Mouse (Mus musculus) T-helper 2 cell (primary cell): ENCODE results near the gene 4933428G20Rik.

ENCODE experiments used
- in situ Hi-C: fragments of 300-600 bp; cut with MboI, MseI; formaldehyde crosslinking; loops from one replicate; pipeline ENCODE4 v1.15.1; 2025; ENCODE audit warnings: high pct_unique_total_duplicates

Gene 4933428G20Rik

DNA sequence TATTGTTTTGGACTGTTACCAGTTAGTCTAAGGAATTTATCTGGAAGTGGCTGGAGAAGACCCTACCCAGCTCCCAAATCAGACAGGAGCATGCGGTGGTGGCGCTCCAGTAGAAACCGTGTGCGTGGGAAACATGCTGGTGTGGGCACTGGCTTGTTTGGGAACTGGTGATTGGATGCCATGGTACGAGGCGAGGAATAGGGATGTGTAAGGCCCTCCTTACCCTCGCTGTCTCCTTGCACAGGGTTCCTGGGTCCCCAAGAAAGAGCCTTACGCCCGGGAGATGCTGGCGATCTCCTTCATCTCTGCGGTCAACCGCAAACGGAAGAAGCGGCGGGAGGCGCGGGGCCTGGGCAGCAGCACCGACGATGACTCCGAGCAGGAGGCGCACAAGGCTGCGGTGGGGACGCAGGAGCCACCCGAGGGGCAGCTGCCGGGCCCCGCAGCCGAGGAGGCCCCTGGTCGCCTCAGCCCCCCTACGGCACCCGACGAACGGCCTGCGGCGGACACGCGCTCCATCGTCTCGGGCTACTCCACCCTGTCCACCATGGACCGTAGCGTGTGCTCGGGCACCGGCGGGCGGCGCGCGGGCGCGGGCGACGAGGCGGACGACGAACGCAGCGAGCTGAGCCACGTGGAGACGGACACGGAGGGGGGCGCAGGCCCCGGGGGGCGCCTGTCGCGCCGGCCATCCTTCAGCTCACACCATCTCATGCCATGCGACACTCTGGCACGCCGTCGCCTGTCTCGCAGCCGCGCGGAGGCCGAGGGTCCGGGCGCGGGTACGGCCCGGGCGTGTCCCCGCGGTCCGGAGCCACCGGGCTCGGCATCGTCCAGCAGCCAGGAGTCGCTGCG, at the start of gene 4933428G20Rik:
TSS of gene 4933428G20Rik (minus strand) at position 476 of the 855 bp plus-strand sequence.
- in situ Hi-C loops = no loop called here

DNA sequence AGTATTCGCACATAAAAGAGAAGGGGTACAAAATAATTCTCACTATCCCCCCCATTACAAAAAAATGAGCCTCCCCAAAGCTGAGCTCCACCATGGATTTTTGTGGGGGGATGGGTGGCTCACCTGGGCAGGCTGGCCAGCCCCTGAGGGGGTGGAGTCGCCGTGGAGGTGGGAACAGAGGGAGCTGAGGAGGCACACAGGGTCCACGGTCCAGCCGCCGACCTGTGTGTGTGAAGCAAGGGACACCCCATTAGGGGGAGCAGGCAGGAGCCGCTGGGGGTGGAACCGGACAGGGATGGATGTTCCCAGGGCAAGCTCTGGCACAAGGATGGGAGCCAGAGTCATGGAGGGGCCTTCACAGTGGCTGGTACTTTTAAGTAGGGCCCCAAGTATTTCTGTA, 48.6 kb upstream of the 4933428G20Rik start:
- in situ Hi-C loops = no loop called here

- in situ Hi-C loops = no loop called here
Observed at GRCm38 (mm10) chr11:97547957-97548706, 48.0 kb upstream of the 4933428G20Rik start.

GRCm38 (mm10) chr11:97546804-97547411, 46.8 kb upstream of the 4933428G20Rik start:
- in situ Hi-C loops = no loop called here

DNA sequence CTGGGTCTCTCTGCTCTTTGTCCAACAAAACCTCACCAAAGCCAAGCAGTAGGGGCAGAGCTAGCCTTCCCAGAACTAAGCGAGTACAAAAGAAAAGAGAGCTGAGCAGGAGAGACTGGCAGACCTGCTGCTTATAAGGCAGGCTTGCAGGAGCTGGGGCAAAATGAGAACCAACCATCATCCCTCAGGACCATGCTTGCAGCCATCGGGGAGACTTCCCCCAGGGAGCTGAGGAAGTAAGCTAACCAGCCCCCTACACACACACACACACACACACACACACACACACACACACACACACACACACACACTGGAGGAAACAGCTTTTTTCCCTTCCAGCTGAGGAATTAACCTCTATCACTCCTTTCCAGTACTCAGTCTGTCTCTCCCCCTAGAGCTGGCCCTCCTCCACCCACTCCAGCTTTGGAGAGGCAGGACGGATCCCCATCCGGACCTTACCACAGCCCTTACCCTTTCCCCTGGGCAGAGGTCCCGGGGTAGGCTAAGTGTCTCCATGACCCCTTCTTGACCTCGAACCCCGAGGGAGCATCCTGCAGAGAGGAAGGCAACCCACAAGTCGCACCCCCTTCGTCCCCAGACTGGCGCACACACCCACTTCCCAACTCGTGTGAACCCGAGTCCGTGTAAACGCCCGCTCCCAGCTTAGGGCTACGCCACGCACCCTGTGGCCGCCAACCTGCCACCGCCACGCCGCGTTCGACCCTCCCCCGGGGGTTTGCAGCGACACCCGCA, 45.8 kb upstream of the 4933428G20Rik start:
- in situ Hi-C loops = no loop called here

- in situ Hi-C loops = no loop called here
Observed at GRCm38 (mm10) chr11:97543883-97544282, 43.7 kb upstream of the 4933428G20Rik start.

DNA sequence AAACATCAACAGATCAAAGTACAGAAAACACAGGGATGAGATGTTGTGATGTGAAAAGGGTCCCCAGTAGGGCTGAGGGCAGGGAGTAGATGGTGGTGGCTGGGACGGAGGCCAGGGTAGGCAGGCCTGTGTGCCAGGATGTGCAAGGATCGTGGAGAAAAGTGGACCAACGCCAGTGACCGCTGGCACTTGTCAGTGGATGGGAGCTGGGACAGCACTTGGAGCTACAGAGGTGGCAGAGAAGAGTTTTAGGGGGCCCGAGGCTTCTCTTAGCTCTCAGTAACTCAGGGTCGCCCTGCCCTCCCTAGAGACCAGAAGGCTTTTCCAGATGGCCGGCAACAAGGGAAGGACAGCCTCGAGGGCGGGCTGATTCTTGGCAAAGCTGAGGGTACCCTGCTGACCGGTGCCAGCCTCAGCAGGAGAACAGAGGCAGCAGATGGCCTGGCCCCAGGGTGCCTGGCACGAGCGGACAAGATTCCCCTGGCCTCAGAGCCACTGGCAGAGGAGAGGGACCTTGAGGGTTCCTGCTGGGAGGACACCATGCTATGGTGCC, 43.1 kb upstream of the 4933428G20Rik start:
- in situ Hi-C loops = no loop called here

GRCm38 (mm10) chr11:97542171-97543150, 42.3 kb upstream of the 4933428G20Rik start:
- in situ Hi-C loops = no loop called here

DNA sequence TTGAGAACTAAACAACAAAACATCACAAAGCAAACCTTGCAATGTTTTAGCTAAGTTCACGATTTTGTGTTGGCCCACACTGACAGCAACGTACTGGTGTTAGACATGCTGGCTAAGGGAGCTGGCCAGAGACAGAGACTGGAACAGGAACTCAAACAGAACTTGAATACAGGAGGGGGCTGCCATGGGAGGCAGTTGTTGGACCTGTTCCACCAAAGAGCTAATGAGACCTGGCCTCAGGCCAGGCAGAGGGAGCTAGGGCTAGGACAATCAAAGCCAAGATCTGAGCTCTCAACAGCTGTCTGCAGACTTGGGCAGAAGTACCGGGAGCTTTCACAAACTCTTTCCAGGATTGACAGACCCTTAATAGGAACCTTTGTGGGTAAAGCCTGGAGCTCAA, 40.5 kb upstream of the 4933428G20Rik start:
- in situ Hi-C loops = no loop called here

DNA sequence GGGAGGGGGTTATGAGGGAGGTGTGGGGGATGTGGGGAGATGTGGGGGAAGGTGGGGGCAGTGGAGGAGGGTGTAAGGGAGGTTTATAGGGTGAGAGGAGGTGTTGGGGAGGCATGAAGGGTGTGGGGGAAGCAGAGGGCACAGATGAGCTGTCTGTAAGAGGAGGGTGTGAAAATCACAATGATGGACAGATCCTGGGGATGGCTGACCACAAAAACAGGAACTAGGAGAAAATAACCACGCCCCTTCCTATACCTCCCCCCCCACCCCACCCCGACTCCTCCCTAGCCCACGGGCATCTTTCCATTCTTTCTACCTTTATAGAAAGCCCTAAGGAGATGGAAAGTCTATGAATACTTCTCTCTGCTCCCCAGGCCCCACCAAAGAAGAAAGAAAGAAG, 40.0 kb upstream of the 4933428G20Rik start:
- in situ Hi-C loops = no loop called here

- in situ Hi-C loops = no loop called here
Observed at GRCm38 (mm10) chr11:97539622-97540021, 39.5 kb upstream of the 4933428G20Rik start.

DNA sequence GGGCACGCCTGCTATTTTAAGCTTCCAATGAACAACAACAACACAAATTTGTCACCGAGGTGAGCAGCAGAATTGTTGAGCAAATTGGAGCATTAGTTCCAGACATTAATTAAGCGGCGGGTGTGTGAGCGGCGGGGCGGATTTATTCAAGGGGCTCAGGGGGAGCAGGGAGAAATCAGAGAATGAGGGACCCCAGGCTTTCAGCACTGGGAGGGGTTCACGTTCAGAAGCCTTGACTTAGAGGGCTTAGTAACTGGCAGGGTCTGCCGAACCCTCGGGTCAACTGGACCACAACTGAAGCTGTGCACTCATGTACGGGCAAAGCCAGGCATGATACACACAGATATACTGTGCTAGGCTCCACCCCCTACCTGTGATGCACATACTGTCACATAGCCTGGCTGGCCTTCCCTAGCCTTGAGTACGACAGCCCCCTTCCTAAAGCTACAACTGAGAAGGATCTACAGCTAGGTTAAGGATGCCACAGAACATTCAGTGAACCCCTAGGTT, 37.5 kb upstream of the 4933428G20Rik start:
- in situ Hi-C loops = no loop called here

DNA sequence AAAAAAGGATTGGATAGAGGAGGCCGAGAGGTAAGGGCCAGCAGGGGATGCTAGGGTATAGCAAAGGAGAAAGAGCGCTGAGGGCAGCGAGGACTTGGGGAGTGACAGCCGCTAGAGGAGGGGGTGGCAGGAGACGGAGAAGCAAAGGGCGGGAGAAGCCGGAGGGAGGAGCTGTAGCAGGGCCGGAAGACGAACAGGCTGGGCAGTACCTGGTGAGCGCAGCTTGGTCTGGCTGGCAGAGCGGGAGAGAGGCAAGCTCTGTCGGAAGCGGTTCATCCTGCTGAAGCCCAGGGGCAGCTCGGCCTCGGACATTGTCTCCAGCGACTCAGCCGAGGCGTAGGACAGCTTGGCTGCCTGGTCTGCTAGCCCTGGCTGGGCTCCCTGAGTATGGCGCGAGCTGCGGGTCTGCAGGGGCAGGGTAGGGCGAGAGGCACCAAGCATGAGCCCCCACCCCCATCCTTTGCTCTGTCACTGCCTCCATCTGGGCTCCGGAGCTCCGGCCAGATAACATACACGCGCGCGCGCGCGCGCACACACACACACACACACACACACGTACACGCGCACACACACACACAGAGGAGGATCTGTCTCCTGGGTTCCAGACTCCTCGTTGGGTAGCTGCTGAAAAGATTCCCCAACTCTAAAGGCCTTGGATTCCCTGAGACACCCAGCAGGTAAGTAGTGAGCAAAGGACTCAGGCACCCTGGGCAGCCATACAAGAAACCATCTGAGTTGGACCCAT, 36.9 kb upstream of the 4933428G20Rik start:
- in situ Hi-C loops = no loop called here

DNA sequence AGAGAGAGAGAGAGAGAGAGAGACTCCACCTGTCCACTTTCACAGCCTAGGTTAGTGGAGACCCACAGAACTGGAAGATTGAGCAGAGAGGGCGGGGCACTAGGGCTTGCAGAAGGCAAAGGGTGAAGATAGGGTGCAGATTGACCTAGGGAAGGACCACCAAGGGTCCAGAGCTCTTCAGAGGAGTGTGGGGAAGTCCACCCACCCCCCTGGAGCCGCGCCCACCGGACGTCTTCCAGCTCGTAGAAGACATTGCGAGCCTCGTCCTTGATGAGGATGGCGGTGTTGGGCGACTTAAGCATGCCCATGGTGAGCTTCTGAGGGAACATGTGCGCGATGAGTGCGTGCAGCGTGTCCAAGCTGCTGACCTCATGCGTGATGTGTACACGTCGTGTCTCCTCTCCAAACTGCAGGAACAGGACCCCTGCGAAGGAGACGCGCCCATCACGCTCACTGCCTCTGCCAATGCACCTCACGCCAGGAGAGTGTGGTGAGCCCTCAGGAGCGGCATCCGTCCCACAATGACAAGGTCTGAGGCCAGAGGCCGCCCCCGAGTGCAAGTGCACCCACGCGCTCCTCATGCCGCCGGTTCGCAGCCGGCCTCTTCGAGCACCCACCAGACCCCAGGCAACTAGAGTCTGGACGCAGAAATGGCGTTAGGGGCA, 36.1 kb upstream of the 4933428G20Rik start:
- in situ Hi-C loops = no loop called here

DNA sequence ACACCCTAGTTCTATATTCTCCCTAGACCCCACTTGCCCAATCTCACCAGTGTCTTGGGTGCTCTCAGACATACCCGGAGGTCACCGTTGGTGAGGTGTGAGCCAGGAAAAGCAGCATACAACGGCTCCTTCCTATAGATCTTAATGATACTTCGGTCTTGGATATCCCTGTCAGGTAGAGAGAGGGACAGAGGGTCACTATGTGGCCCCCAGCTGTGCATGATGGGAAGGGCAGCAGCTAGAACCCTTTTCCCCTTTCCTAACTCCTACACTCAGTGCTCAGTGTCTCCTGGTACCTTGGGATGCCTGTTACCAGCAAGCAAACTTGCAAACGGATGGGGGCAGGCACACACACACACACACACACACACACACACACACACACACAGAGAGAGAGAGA, 35.5 kb upstream of the 4933428G20Rik start:
- in situ Hi-C loops = no loop called here

GRCm38 (mm10) chr11:97535308-97535630, 35.1 kb upstream of the 4933428G20Rik start:
- in situ Hi-C loops = no loop called here

GRCm38 (mm10) chr11:97534442-97535307, 34.5 kb upstream of the 4933428G20Rik start:
- in situ Hi-C loops = no loop called here

DNA sequence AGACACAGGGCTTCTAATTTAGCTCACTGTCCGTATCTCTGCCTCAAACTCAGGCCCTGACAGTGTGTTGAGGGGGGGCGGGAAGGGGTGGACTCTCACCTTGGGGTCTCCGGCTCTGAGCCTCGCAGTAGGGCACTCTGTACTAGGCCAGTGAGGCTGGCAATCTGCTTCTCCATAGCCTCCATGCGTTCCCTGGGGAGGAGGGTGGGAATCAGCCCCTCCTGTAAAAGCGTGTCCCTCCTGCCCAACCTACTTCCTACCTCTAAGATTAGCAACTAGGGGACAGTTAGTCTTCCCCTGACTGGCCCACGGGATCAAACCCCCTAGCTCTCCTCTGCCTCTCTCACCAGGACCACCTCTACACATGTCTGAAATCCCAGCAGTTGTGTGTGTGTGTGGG, 33.5 kb upstream of the 4933428G20Rik start:
- in situ Hi-C loops = no loop called here
